Mouse (Mus musculus) forelimb bud, embryonic 11.5 days (tissue): Measurements from ENCODE around the gene Lima1.

Experiments used
- DNase-seq: peaks from one replicate; pipeline ENCODE4 v3.0.0-alpha.2; 2012; ENCODE audit warnings: low read depth, low spot score

The Lima1 gene

DNA sequence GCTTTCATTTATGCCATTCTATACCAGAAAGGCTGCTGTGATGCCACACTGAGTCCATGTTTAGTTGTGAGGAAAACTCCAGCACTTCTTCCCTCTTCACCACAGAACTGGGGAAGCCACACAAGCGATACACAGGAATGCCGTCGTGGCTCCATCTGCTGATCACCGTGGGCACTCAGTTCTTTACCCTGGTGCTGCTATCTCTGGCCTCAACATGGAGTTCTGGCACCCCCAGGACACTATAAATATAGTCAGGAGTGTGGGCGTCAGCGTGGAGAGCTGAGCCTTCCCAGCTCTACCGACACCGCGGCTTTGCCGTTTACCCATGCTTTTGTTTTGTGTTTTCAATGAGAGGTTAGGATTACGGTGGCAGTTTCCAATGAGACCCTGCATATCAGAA is 138.6 kb downstream of the Lima1 start:
- DNase-seq: no peak

DNA sequence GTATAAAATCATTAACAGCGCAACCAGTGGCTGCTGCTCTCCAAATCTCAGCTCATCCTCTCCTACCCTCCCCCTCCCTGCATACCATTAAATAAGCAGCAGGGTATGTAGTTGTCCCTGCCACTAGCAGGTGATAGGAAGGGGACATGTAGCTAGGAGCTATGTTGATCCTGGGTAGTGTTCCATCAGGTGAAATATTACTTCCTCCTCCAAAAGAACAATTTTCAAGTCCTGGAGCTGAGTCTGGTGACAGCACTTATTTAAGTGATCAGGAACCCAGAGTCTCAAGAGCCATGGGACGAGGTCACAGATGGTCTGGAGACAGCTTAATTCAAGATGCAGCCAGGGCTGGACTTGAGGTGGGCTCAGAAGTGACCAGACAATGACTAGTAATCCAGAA is 139.6 kb downstream of the Lima1 start:
- no peak for DNase-seq

DNA sequence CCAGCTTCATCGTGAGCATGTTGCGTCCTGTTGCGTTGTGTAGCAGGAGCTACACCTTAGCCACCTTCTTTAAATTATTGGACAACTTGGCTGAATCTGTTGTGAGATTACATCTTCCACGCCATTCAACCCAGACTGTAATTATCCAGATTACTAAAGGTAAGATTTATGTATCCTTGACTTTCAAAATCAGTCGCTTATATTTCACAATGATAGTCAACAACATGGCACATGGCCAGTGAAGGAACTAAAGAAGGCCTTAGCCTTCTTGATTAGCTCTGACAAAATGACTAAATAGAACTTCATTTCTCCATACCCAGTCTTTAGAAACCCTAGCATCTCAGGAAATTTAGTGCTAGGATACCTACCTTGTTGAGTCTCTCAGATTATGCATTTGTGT is 142.1 kb downstream of the Lima1 start:
- DNase-seq: no peak

DNA sequence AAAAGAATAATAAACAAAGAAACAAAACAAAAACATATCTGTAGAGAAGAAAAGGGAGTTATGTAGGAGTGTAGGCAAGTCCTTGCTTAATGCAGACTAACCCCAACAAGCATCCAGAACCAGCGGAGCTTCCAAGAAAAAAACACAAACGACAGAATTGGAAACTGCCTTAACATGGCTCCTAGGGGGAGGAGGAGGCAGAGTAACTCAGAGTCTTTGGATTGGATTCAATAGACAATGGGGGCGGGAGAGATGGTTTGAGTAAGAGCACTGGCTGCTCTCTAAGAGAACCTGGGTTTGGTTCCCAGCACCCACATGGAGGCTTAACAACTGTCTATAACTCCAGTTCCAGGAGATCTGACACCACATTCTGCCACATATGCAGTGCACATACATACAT is 143.6 kb downstream of the Lima1 start:
- no peak for DNase-seq

DNA sequence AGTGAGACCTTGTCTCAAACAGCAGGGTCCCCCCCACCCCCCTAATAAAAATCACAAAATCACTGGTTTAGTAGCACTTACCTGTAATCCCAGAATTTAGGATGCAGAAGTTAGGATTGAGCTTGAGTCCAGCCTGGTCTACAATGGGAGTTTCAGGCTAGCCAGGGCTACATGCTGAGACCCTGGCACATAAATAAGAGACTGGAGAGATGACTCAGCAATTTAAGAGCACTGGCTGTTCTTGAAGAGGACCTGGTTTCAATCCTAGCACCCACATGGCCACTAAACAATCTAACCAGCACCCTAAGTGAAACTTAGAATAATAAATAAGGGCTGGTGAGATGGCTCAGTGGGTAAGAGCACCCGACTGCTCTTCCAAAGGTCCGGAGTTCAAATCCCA is 144.1 kb downstream of the Lima1 start:
- DNase-seq: no peak

DNA sequence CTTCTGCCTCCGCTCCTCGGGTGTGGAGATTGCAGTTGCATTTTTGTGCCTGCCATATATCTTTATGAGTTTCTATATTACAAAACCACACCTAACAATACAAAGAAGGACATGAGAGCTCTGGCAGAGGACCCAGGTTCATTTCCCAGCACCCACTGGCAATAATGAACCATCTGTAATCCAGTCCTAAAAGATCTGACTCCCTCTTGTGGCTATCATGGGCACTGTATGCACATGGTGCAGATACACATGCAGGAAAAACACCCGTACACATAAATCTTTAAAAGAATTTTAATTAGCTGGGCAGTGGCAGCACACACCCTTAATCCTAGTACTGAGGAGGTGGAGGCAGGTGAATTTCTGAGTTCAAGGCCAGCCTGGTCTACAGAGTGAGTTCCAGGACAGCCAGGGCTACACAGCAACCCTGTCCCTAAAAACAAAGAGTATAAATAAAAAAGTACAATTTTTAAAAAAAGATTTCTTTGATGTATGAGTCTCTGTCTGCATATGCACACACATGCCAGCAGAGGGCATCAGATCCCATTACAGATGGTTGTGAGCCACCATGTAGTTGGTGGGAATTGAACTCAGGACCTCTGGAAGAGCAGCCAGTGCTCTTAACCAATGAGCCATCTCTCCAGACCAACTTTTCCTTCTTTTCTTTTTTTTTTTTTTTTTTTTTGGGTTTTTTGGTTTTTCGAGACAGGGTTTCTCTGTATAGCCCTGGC is 146.0 kb downstream of the Lima1 start:
- DNase-seq: no peak
